Comparison of ENCODE assay signal across 8 mouse cellular contexts in genomic region chr12:112720890-112721423, GRCm38 (mm10). TPM values are rescaled to one million over a fixed set of nuclear protein-coding genes. Genes with fewer than 3 reads are reported as not detected.
DNase-seq lines count a peak whose midpoint lies in the region; ATAC-seq and TF ChIP-seq lines count a peak whose summit lies in the region.

No protein-coding gene starts in this region.

- no peak for TF ChIP-seq CTCF in layer of hippocampus, adult 2 months (conservative IDR thresholded peaks at IDR 0.05)

- intact Hi-C loops in heart, postnatal 14 days (cut with DNase I) = no loop called here

- no peak for DNase-seq in heart, embryonic 10.5 days (ENCODE audit: low spot score)
- no peak for DNase-seq in heart, postnatal 14 days
- peak; percentile 53 for DNase-seq in adrenal gland, adult 8-10 months
- DNase-seq in midbrain, embryonic 11.5 days (ENCODE audit: low spot score, missing footprints) = no peak
- no peak for DNase-seq in right cerebral cortex, adult 18-20 months
- no peak for DNase-seq in thymus, postnatal 25 days
- DNase-seq in layer of hippocampus, adult 2 months (ENCODE audit: low spot score in 2 of 2) = no peak

- ATAC-seq in hindbrain, embryonic 16.5 days = no peak; the same call in 1 of the 2 replicates
- no peak for ATAC-seq in midbrain, embryonic 11.5 days (ENCODE audit: low FRiP score)

- H3K4me1 ChIP-seq in heart, embryonic 10.5 days = peaks cover 34% of the 10 kb centered on the region
- H3K4me1 ChIP-seq in hindbrain, embryonic 16.5 days (ENCODE audit: control insufficient read depth, insufficient read depth, low read depth, low read length) = peaks cover 28% of the 10 kb centered on the region
- H3K4me1 ChIP-seq in midbrain, embryonic 11.5 days (ENCODE audit: control insufficient read depth, insufficient read depth, low read length) = peaks cover 9% of the 10 kb centered on the region

- peaks cover 59% of the 10 kb centered on the region for H3K27me3 ChIP-seq in heart, embryonic 10.5 days (ENCODE audit: insufficient read depth, poor library complexity, severe bottlenecking)
- peaks cover 6% of the 10 kb centered on the region for H3K27me3 ChIP-seq in hindbrain, embryonic 16.5 days (replicated peaks; ENCODE audit: control insufficient read depth, insufficient read depth, low read length)
- peaks cover 30% of the 10 kb centered on the region for H3K27me3 ChIP-seq in midbrain, embryonic 11.5 days (ENCODE audit: control insufficient read depth, insufficient read depth, low read length)

- no peaks in the 10 kb centered on the region for H3K9me3 ChIP-seq in heart, embryonic 10.5 days
- H3K9me3 ChIP-seq in hindbrain, embryonic 16.5 days (ENCODE audit: control insufficient read depth, low read length) = no peaks in the 10 kb centered on the region
- no peaks in the 10 kb centered on the region for H3K9me3 ChIP-seq in midbrain, embryonic 11.5 days (ENCODE audit: control insufficient read depth, low read length)

- H3K9ac ChIP-seq in hindbrain, embryonic 16.5 days (ENCODE audit: low read depth, low read length) = peak overlapping the region; percentile 82
- H3K9ac ChIP-seq in midbrain, embryonic 11.5 days (ENCODE audit: low read length) = no peak overlapping the region; the same call in 1 of the 2 replicates

- peak overlapping the region; percentile 88 for H3K4me2 ChIP-seq in hindbrain, embryonic 16.5 days (ENCODE audit: low read length)
- peak overlapping the region; percentile 100; the same call in 1 of the 2 replicates for H3K4me2 ChIP-seq in midbrain, embryonic 11.5 days

- 35% methylated on average over 12 of the region's 12 CpGs for WGBS in heart, embryonic 10.5 days
- WGBS in hindbrain, embryonic 16.5 days = 38% methylated on average over 12 of the region's 12 CpGs
- WGBS in midbrain, embryonic 11.5 days = 29% methylated on average over 12 of the region's 12 CpGs

- peak overlapping the region; percentile 84 for H3K27ac ChIP-seq in heart, embryonic 10.5 days
- H3K27ac ChIP-seq in hindbrain, embryonic 16.5 days (ENCODE audit: low read depth, low read length) = peak overlapping the region; percentile 59
- H3K27ac ChIP-seq in midbrain, embryonic 11.5 days (ENCODE audit: low read depth, low read length) = no peak overlapping the region
- no peak overlapping the region for H3K27ac ChIP-seq in layer of hippocampus, adult 2 months

- no peaks in the 10 kb centered on the region for H3K36me3 ChIP-seq in heart, embryonic 10.5 days
- no peaks in the 10 kb centered on the region for H3K36me3 ChIP-seq in hindbrain, embryonic 16.5 days (ENCODE audit: control insufficient read depth, insufficient read depth, low read length)
- no peaks in the 10 kb centered on the region for H3K36me3 ChIP-seq in midbrain, embryonic 11.5 days (ENCODE audit: control insufficient read depth, insufficient read depth, low read length)

- H3K4me3 ChIP-seq in heart, embryonic 10.5 days = peak overlapping the region; percentile 87
- peak overlapping the region; percentile 89 for H3K4me3 ChIP-seq in hindbrain, embryonic 16.5 days (ENCODE audit: low read length)
- peak overlapping the region; percentile 74; the same call in 1 of the 2 replicates for H3K4me3 ChIP-seq in midbrain, embryonic 11.5 days (ENCODE audit: low read depth, low read length)
- no peak overlapping the region for H3K4me3 ChIP-seq in layer of hippocampus, adult 2 months

RNA-seq across cellular contexts. Expression of gene Cep170b, which starts 0.7 kb away (rescaled TPM):
- polyA plus RNA-seq in heart, embryonic 10.5 days (2016; fragmentation: Nextera tagmentation; extraction: Ambion mirVana) = 3.9 and 6.6 TPM in 2 replicates
- 1 to 10 TPM; 8.6 to 9.9 TPM for total RNA-seq in heart, postnatal 14 days (2021)
- 10 to 100 TPM; 43.6 to 74.0 (median 59.1) TPM for total RNA-seq in adrenal gland, adult 8-10 months (2022)
- 29.5 and 30.6 TPM in 2 replicates for polyA plus RNA-seq in hindbrain, embryonic 16.5 days (2015; fragmentation: Nextera tagmentation; extraction: Ambion mirVana)
- polyA plus RNA-seq in midbrain, embryonic 11.5 days (2014; fragmentation: Nextera tagmentation; extraction: Ambion mirVana) = 5.2 and 5.5 TPM in 2 replicates
- 100 to 1,000 TPM; 194 to 210 TPM for total RNA-seq in layer of hippocampus, adult 2 months (2021)

RNA-seq across cellular contexts. Expression of gene Pld4, which starts 39.5 kb away (rescaled TPM):
- 0.57 and 2.9 TPM in 2 replicates for polyA plus RNA-seq in heart, embryonic 10.5 days (2016; fragmentation: Nextera tagmentation; extraction: Ambion mirVana)
- 1 to 10 TPM; 6.3 to 8.0 TPM for total RNA-seq in heart, postnatal 14 days (2021)
- 10 to 100 TPM in 3 of 4 experiments, 1 to 10 TPM in 1; 9.1 to 21.7 (median 15.5) TPM for total RNA-seq in adrenal gland, adult 8-10 months (2022)
- polyA plus RNA-seq in hindbrain, embryonic 16.5 days (2015; fragmentation: Nextera tagmentation; extraction: Ambion mirVana) = 5.6 and 7.0 TPM in 2 replicates
- 3.5 and 4.2 TPM in 2 replicates for polyA plus RNA-seq in midbrain, embryonic 11.5 days (2014; fragmentation: Nextera tagmentation; extraction: Ambion mirVana)
- total RNA-seq in layer of hippocampus, adult 2 months (2021) = 1 to 10 TPM; 8.6 to 9.7 TPM

RNA-seq across cellular contexts. Expression of gene Zbtb42, which starts 42.3 kb away (rescaled TPM):
- polyA plus RNA-seq in heart, embryonic 10.5 days (2016; fragmentation: Nextera tagmentation; extraction: Ambion mirVana) = 3.9 and 4.3 TPM in 2 replicates
- total RNA-seq in heart, postnatal 14 days (2021) = 1 to 10 TPM; 5.8 to 7.2 TPM
- 10 to 100 TPM in 3 of 4 experiments, 1 to 10 TPM in 1; 8.7 to 20.1 (median 15.9) TPM for total RNA-seq in adrenal gland, adult 8-10 months (2022)
- polyA plus RNA-seq in hindbrain, embryonic 16.5 days (2015; fragmentation: Nextera tagmentation; extraction: Ambion mirVana) = 2.4 and 4.0 TPM in 2 replicates
- polyA plus RNA-seq in midbrain, embryonic 11.5 days (2014; fragmentation: Nextera tagmentation; extraction: Ambion mirVana) = 4.8 and 5.1 TPM in 2 replicates
- under 1 TPM; 0.44 to 0.52 TPM for total RNA-seq in layer of hippocampus, adult 2 months (2021)

RNA-seq across cellular contexts. Expression of gene Akt1, which starts 46.3 kb away (rescaled TPM):
- 57.1 and 82.0 TPM in 2 replicates for polyA plus RNA-seq in heart, embryonic 10.5 days (2016; fragmentation: Nextera tagmentation; extraction: Ambion mirVana)
- 100 to 1,000 TPM; 217 to 237 TPM for total RNA-seq in heart, postnatal 14 days (2021)
- 100 to 1,000 TPM; 275 to 460 (median 313) TPM for total RNA-seq in adrenal gland, adult 8-10 months (2022)
- polyA plus RNA-seq in hindbrain, embryonic 16.5 days (2015; fragmentation: Nextera tagmentation; extraction: Ambion mirVana) = 55.6 and 62.3 TPM in 2 replicates
- polyA plus RNA-seq in midbrain, embryonic 11.5 days (2014; fragmentation: Nextera tagmentation; extraction: Ambion mirVana) = 62.5 and 82.6 TPM in 2 replicates
- 100 to 1,000 TPM; 152 to 160 TPM for total RNA-seq in layer of hippocampus, adult 2 months (2021)

Comparison
In these comparisons a context has a peak if more than half of its experiments do, and no peak if none do; other contexts are left out.
1. H3K27ac ChIP-seq: peak in heart, embryonic 10.5 days (single experiment) and hindbrain, embryonic 16.5 days (single experiment); none in midbrain, embryonic 11.5 days (single experiment) and layer of hippocampus, adult 2 months (single experiment).
2. RNA of gene Cep170b, which starts 0.7 kb away (total RNA-seq): 194 to 210 TPM in layer of hippocampus, adult 2 months and 43.6 to 74.0 TPM in adrenal gland, adult 8-10 months; 8.6 to 9.9 TPM in heart, postnatal 14 days; every median in the first group is over 4 times any median in the second.
3. RNA of gene Zbtb42, which starts 42.3 kb away (total RNA-seq): 8.7 to 20.1 TPM in adrenal gland, adult 8-10 months and 5.8 to 7.2 TPM in heart, postnatal 14 days; 0.44 to 0.52 TPM in layer of hippocampus, adult 2 months; every median in the first group is over 4 times any median in the second.